Comparison of ENCODE assay signal across 8 mouse cellular contexts in the genomic region with DNA sequence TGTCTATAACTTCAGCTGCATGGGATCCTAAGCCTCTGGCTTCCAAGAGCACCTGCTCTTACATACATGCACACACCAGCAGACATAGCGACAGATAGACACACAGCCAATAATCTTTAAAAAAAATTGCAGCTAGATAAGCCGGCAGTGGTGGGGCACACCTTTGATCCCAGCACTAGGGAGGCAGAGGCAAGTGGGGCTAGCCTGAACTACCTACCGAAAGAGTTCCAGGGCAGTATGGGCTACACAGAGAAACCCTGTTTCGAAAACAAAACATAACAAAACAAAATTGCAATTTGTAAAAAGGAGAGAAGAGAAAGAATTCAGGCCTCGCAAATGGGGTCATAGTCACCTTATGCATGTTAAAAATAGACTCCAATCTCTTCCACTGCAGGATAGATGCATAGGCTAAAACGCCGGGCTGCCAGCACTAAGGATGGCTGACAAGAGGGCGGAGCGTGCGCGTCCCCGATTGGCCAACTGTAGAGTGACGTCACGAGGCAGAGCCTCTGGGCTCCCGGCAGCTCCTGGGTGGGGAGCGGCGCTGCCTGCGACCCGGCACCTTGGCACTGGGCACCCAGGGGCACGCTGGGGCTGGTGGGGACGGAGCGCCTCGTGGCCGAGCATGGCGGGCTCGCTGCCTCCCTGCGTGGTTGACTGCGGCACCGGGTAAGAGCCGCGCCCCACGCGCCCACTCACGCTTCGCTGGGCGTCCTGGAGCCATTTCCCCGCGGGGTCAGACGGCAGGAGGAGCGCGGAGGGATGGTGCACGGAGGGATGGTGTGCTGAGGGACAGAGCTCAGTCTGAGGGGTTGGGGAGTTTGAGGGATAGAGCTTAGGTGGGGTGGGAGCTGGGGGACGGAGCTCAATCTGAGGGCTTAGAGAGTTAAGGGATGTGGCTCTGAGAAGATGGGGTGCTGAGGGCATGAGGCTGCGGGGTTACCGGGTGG. TPM values are rescaled to one million over a fixed set of nuclear protein-coding genes. Genes with fewer than 3 reads are reported as not detected.
DNase-seq lines count a peak whose midpoint lies in the region; ATAC-seq and TF ChIP-seq lines count a peak whose summit lies in the region.

A gene (plus strand): TSS at position 538 of the 950 bp plus-strand sequence.

- peak within 1 kb of the TSS; percentile 75 for H3K9ac ChIP-seq in hindbrain, embryonic 12.5 days
- no peak within 1 kb of the TSS; the same call in 1 of the 2 replicates for H3K9ac ChIP-seq in lung, postnatal 0 days (replicated peaks; ENCODE audit: low read depth)

- ATAC-seq in hindbrain, embryonic 12.5 days (ENCODE audit: low FRiP score) = peak; percentile 97
- ATAC-seq in lung, postnatal 0 days = peak; percentile 97

- WGBS in hindbrain, embryonic 12.5 days = 3% methylated on average over 45 of the region's 45 CpGs
- WGBS in lung, postnatal 0 days = 2% methylated on average over 35 of the region's 45 CpGs

- H3K4me2 ChIP-seq in hindbrain, embryonic 12.5 days (replicated peaks) = peak within 1 kb of the TSS; percentile 93
- peak within 1 kb of the TSS; percentile 91 for H3K4me2 ChIP-seq in lung, postnatal 0 days (replicated peaks; ENCODE audit: low read depth, low read length)

- H3K4me1 ChIP-seq in hindbrain, embryonic 12.5 days = peaks cover 4% of the 10 kb centered on the region
- peaks cover 3% of the 10 kb centered on the region; the same call in 1 of the 2 replicates for H3K4me1 ChIP-seq in lung, postnatal 0 days (ENCODE audit: insufficient read depth, low read depth, low read length)

- peak; percentile 87 for DNase-seq in Muller cell, postnatal 12 days (ENCODE audit: inconsistent ontology term)
- peak; percentile 95 for DNase-seq in cerebellum, adult 9-11 months
- peak; percentile 86 to 90 for DNase-seq in frontal cortex, postnatal 10 days (ENCODE audit: low spot score in 2 of 2)
- DNase-seq in layer of hippocampus, postnatal 10 days (ENCODE audit: low spot score in 2 of 2) = peak; percentile 85 to 89
- DNase-seq in lung, postnatal 0 days (ENCODE audit: low spot score) = peak; percentile 91
- peak; percentile 72 for DNase-seq in ovary, postnatal 10 days (ENCODE audit: low spot score)
- peak; percentile 86 for DNase-seq in thymus, postnatal 0 days (ENCODE audit: low spot score)

- H3K9me3 ChIP-seq in hindbrain, embryonic 12.5 days (replicated peaks) = no peaks in the 10 kb centered on the region
- H3K9me3 ChIP-seq in lung, postnatal 0 days (ENCODE audit: low read length) = no peaks in the 10 kb centered on the region

- no peak for TF ChIP-seq EP300 in lung, postnatal 0 days (IDR thresholded peaks at IDR 0.05)

- H3K36me3 ChIP-seq in hindbrain, embryonic 12.5 days = no peaks in the 10 kb centered on the region
- no peaks in the 10 kb centered on the region for H3K36me3 ChIP-seq in lung, postnatal 0 days (ENCODE audit: insufficient read depth, low read length)

- no peaks in the 10 kb centered on the region; the same call in 1 of the 2 replicates for H3K27me3 ChIP-seq in hindbrain, embryonic 12.5 days
- no peaks in the 10 kb centered on the region for H3K27me3 ChIP-seq in lung, postnatal 0 days (replicated peaks; ENCODE audit: insufficient read depth, low read length)

- H3K27ac ChIP-seq in hindbrain, embryonic 12.5 days = no peak within 1 kb of the TSS
- no peak within 1 kb of the TSS for H3K27ac ChIP-seq in lung, postnatal 0 days (ENCODE audit: low read length)

- no peak for TF ChIP-seq CTCF in lung, postnatal 0 days (IDR thresholded peaks at IDR 0.05)

- peak within 1 kb of the TSS; percentile 70 for H3K4me3 ChIP-seq in hindbrain, embryonic 12.5 days
- H3K4me3 ChIP-seq in lung, postnatal 0 days (ENCODE audit: low read depth, low read length) = peak within 1 kb of the TSS; percentile 50

RNA-seq across cellular contexts. Expression of the gene that starts here (rescaled TPM):
- polyA plus RNA-seq in hindbrain, embryonic 12.5 days (2016; fragmentation: Nextera tagmentation; extraction: Ambion mirVana) = 9.4 and 10.0 TPM in 2 replicates
- total RNA-seq in layer of hippocampus, postnatal 10 days (2021) = 100 to 1,000 TPM; 221 to 229 TPM
- polyA plus RNA-seq in lung, postnatal 0 days (2015; fragmentation: Nextera tagmentation; extraction: Ambion mirVana) = 0.53 and 0.79 TPM in 2 replicates
- polyA plus RNA-seq in thymus, postnatal 0 days (2015; fragmentation: Nextera tagmentation; extraction: Ambion mirVana) = 1.3 and 1.9 TPM in 2 replicates

Comparison
In these comparisons a context has a peak if more than half of its experiments do, and no peak if none do; other contexts are left out.
1. Peak in DNase-seq, ATAC-seq, H3K4me3 ChIP-seq and H3K4me2 ChIP-seq in lung, postnatal 0 days; RNA of the gene not detected or under 1 TPM.